Mouse (Mus musculus) heart, postnatal 10 days (tissue): Measurements from ENCODE around the gene Insig1. TPM values are rescaled to one million over a fixed set of nuclear protein-coding genes. Genes with fewer than 3 reads are reported as not detected.
A peak's percentile ranks its signal among the peaks of the same experiment; 100 is the strongest.

Experiments used
- DNase-seq, 2 experiments: peaks; one replicate each; pipeline ENCODE4 v3.0.0; 2021
- intact Hi-C: fragments of 180-260 bp; cut with DNase I; formaldehyde crosslinking; loops from one replicate; pipeline ENCODE4 v1.15.1; 2025
- total RNA-seq, 2 experiments: library from RNA; stranded (reverse); gene quantifications; 2 replicates each; pipeline ENCODE4 v1.2.3; 2021

Insig1 gene
- 10 to 100 TPM; 20.5 to 23.2 TPM for total RNA-seq

- peak; percentile 99 for DNase-seq
- intact Hi-C loops: loop anchor here (2.0 to 5.0 kb wide), 2 partner anchors 34 to 74 kb away; no protein-coding TSS in a partner anchor
Observed at GRCm38 (mm10) chr5:28070828-28071455, at the start of gene Insig1. TSS of gene Insig1 (plus strand) at chr5:28071363.

- no peak for DNase-seq
- intact Hi-C loops: no loop called here
Observed at GRCm38 (mm10) chr5:28023452-28023851, 47.7 kb upstream of the Insig1 start.

- DNase-seq: no peak
- intact Hi-C loops: no loop called here
Observed at GRCm38 (mm10) chr5:28031577-28032236, 39.5 kb upstream of the Insig1 start.

GRCm38 (mm10) chr5:28032866-28033265 lies 38.3 kb upstream of the Insig1 start:
- intact Hi-C loops: no loop called here
- DNase-seq: no peak

- intact Hi-C loops: no loop called here
- no peak for DNase-seq
Observed at GRCm38 (mm10) chr5:28033281-28033680, 37.9 kb upstream of the Insig1 start.

- intact Hi-C loops: no loop called here
- no peak for DNase-seq
Observed at GRCm38 (mm10) chr5:28033826-28034225, 37.3 kb upstream of the Insig1 start.

GRCm38 (mm10) chr5:28036011-28036410 lies 35.2 kb upstream of the Insig1 start:
- no peak for DNase-seq
- intact Hi-C loops: loop anchor here (2.0 kb wide), 1 partner anchor 35 kb away; the partner anchor contains the start of gene Insig1

- intact Hi-C loops: loop anchor here (2.0 kb wide), 1 partner anchor 34 kb away; the partner anchor contains the start of gene Insig1
Observed at GRCm38 (mm10) chr5:28036518-28036917, 34.6 kb upstream of the Insig1 start.

GRCm38 (mm10) chr5:28037172-28037591 lies 34.0 kb upstream of the Insig1 start:
- peak; percentile 72 to 75 for DNase-seq
- intact Hi-C loops: loop anchor here (2.0 kb wide), 1 partner anchor 34 kb away; the partner anchor contains the start of gene Insig1

More at GRCm38 (mm10) chr5:28036518-28036917, 34.6 kb upstream of the Insig1 start:
- DNase-seq: no peak

GRCm38 (mm10) chr5:28037639-28038038 lies 33.5 kb upstream of the Insig1 start:
- peak; percentile 44 to 59 for DNase-seq
- intact Hi-C loops: loop anchor here (2.0 kb wide), 1 partner anchor 33 kb away; the partner anchor contains the start of gene Insig1

GRCm38 (mm10) chr5:28038115-28038514 lies 33.0 kb upstream of the Insig1 start:
- intact Hi-C loops: no loop called here
- DNase-seq: peak; percentile 87 to 88

GRCm38 (mm10) chr5:28039746-28040655 lies 31.2 kb upstream of the Insig1 start:
- no peak for DNase-seq
- intact Hi-C loops: no loop called here

- DNase-seq: no peak
- intact Hi-C loops: no loop called here
Observed at GRCm38 (mm10) chr5:28040726-28041125, 30.4 kb upstream of the Insig1 start.

GRCm38 (mm10) chr5:28042021-28042420 lies 29.1 kb upstream of the Insig1 start:
- intact Hi-C loops: no loop called here

GRCm38 (mm10) chr5:28042779-28043178 lies 28.4 kb upstream of the Insig1 start:
- intact Hi-C loops: no loop called here
- DNase-seq: no peak

More at GRCm38 (mm10) chr5:28042021-28042420, 29.1 kb upstream of the Insig1 start:
- DNase-seq: no peak

- intact Hi-C loops: no loop called here
Observed at GRCm38 (mm10) chr5:28043386-28043785, 27.8 kb upstream of the Insig1 start.

GRCm38 (mm10) chr5:28046966-28047365 lies 24.2 kb upstream of the Insig1 start:
- DNase-seq: no peak
- intact Hi-C loops: no loop called here

More at GRCm38 (mm10) chr5:28043386-28043785, 27.8 kb upstream of the Insig1 start:
- DNase-seq: no peak

GRCm38 (mm10) chr5:28047961-28048360 lies 23.2 kb upstream of the Insig1 start:
- intact Hi-C loops: no loop called here
- DNase-seq: no peak

GRCm38 (mm10) chr5:28055450-28055849 lies 15.7 kb upstream of the Insig1 start:
- peak in 1 of 2 experiments; percentile 59 for DNase-seq
- intact Hi-C loops: no loop called here

- no peak for DNase-seq
- intact Hi-C loops: no loop called here
Observed at GRCm38 (mm10) chr5:28056877-28057276, 14.3 kb upstream of the Insig1 start.

- peak; percentile 40 to 54 for DNase-seq
- intact Hi-C loops: no loop called here
Observed at GRCm38 (mm10) chr5:28060506-28060905, 10.7 kb upstream of the Insig1 start.
